Mouse (Mus musculus): ENCODE results near the gene Ciapin1. TPM values are rescaled to one million over a fixed set of nuclear protein-coding genes. Genes with fewer than 3 reads are reported as not detected.
"Not testable (repeated sequence)": the region's sequence is repeated elsewhere in the genome, so short reads cannot be mapped to it uniquely, and the experiment has no call there.

Ciapin1 gene
- total RNA-seq, 2 experiments from 2014 or later = 45.7 to 72.3 TPM

DNA sequence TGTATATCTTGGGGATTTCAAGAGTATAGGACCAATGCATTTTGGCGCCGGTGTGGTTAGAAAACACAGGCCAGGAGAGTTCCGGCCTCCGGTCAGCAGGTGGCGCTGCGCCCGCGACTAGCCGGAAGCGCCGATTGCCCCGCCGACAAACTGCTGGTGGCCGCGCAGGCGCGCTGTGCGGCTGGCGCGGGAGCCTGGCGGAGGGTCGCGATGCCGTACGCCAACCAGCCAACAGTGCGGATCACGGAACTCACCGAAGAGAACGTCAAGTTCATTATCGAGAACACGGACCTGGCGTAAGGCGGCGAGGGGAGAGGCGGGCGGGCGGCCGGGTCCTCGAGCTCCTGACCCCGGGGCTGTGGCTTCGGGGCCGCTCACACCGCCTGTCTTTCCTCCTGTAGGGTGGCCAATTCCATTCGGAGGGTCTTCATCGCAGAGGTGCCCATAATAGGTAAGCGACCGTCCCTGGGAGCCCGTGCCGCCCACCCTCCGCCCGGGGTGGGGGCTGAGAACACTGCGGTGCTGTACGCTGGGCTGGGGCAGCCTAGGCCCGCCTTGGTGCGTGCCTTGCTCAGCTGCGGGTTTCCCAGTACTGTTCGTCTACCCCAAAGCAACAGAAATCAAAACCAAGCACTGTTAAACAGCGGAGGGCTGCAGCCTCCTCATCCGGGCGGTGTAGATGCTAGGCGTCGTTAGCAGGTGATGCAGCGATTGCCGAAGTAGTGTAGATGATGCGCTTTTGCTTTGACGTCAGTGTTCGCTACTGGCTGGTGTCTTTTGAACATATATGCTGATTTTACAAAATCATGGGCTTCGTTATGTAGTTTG, 19.4 kb upstream of the Ciapin1 start, which contains the start of gene Polr2c:
Polr2c (plus strand) TSS at position 105 of the 828 bp plus-strand sequence.
- peak; percentile 86 for ATAC-seq (replicated peaks; ENCODE audit: poor library complexity, severe bottlenecking)

GRCm38 (mm10) chr8:94857011-94857345, 18.8 kb upstream of the Ciapin1 start:
- peak; percentile 21 for ATAC-seq (replicated peaks; ENCODE audit: poor library complexity, severe bottlenecking)

GRCm38 (mm10) chr8:94854761-94855160, 16.6 kb upstream of the Ciapin1 start:
- not testable (repeated sequence) for ATAC-seq (replicated peaks; ENCODE audit: poor library complexity, severe bottlenecking)

DNA sequence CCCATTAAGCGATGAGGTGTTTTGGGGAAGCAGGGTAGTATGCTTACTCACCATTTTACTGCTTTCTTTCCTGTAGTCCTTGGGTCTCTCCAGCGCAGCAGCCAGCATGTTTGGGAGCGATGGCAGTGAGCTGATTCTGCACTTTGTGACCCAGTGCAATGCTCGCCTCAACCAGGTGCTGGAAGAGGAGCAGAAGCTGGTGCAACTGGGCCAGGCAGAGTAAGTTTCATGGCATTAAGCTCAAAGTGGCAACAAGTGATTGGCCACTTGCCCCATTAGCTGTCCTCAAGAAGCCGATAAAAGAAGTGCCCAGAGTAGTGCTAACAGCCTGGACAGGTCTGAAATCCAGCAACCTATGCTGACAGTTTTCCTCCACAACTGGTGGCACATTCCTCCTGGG, 11.9 kb upstream of the Ciapin1 start:
- ATAC-seq (replicated peaks; ENCODE audit: poor library complexity, severe bottlenecking) = no peak

GRCm38 (mm10) chr8:94841183-94841582, 3.0 kb upstream of the Ciapin1 start:
- no peak for ATAC-seq (replicated peaks; ENCODE audit: poor library complexity, severe bottlenecking)

DNA sequence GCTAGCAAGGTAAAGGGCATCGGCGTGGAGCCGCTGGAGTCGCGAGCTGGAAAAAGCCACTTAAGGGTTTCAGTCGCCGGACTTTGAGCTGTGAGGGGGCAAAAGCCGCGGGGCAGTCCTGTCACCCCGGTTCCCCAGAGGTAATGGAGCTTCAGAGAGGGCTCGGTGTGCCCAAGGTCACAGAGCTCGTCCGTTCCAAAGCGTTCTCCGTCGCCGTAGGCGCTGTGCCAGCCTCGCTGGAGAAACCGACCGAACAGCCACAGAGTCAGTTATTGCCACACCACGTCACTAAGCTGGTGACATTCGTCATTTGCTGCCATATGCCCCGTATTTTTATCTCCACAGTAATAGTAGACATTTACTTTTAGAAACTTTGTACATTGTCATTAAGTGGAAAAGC, 442 bp upstream of the Ciapin1 start:
- peak; percentile 76 for ATAC-seq (replicated peaks; ENCODE audit: poor library complexity, severe bottlenecking)

DNA sequence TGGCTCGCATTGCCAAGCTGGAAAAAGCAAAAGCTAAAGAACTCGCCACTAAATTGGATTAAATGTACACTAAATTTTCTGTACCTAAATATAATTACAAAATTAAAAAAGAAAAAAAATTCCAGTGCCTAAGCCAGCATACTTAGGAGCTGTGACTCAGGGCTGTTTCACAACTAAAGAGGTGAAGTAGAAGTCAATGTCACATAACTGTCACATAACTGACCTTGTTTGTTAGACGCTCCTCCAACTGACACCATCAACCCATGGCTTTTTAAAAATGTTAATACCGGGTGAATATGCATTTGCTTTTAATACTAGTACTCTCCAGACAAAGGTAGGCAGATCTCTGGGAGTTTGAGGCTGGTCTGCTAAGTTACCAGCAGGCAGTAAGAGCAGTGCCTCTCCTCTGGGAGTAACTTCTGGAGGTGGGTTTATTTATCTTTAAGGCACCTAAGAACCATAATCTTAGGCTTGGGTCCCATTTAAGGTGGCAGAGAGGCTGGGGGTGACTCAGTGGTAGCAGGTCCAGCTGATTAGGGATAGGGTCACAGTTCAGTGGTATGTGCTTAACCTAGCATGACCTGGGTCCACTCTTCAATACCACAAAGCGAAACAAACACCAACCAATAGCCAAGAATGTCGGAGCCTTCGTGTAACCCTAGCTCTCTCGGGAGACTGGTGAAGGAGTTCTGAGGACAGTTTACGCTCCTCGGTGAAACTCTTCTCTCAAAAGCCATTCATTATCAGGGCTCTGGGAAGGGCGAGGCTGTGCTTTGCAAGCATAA, 1.5 kb downstream of the Ciapin1 start:
- no peak; the same call in 1 of the 2 replicates for ATAC-seq (replicated peaks; ENCODE audit: poor library complexity, severe bottlenecking)

- not testable (repeated sequence) for ATAC-seq (replicated peaks; ENCODE audit: poor library complexity, severe bottlenecking)
These were observed 2.4 kb downstream of the Ciapin1 start for GRCm38 (mm10) chr8:94835751-94836150.

DNA sequence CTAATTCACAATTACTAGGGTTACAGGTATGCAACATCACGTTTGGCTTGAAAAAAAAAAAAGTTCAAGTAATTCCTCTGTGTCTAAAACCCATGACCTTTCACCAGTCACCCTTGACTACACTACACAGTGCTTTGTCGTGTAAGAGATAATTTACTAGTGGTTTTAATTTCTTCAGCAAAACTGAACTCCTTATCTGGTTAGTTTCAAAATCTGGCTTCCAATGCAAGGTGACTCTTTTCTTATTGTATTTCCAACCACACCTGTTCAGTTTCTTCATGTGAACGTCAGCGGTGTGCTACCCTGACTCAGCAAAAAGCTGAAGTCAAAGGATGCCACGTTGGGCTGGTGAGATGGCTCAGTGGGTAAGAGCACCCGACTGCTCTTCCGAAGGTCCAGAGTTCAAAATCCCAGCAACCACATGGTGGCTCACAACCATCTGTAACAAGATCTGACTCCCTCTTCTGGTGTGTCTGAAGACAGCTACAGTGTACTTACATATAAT, 4.2 kb downstream of the Ciapin1 start:
- ATAC-seq (replicated peaks; ENCODE audit: poor library complexity, severe bottlenecking) = not testable (repeated sequence)

DNA sequence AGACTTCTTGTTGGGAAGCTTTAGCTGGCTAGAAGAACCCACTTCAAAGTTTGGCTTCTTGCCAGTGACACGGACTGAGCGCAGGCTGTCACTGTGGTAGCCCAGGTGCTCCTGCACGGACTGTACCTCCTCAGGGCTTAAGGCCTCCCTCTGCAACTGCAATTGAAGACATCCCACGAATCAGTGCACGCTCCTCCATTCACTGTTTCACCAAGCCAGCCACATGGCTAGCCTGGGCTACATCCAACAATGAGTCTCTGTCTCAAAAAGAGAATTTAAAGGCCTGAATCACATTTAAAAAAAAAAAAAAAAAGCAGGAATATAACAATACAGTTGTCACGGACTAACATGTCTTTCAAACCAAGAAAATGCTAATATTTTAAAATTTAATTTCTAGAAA, 9.9 kb downstream of the Ciapin1 start:
- no peak for ATAC-seq (replicated peaks; ENCODE audit: poor library complexity, severe bottlenecking)

DNA sequence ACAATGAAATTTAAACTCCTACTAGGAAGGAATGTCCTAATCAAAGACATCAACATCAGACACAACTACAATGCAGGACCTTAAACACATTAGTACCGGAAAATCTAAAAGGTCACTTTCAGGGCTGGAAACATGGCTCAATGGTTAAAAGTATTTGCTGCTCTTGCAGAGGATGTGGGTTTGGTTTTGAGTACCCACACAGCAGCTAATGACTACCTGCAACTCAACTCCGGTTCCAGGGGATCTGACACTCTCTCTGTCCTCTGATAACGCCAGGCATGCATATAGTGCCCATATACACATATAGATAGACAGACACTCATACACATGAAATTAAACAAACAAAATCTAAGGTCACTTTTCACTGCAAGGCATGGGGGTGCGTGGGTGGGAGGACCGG, 11.9 kb downstream of the Ciapin1 start:
- no peak for ATAC-seq (replicated peaks; ENCODE audit: poor library complexity, severe bottlenecking)

GRCm38 (mm10) chr8:94825170-94825569, 13.0 kb downstream of the Ciapin1 start:
- no peak for ATAC-seq (replicated peaks; ENCODE audit: poor library complexity, severe bottlenecking)

GRCm38 (mm10) chr8:94822637-94823560, 15.3 kb downstream of the Ciapin1 start:
- ATAC-seq (replicated peaks; ENCODE audit: poor library complexity, severe bottlenecking) = peak; percentile 67

DNA sequence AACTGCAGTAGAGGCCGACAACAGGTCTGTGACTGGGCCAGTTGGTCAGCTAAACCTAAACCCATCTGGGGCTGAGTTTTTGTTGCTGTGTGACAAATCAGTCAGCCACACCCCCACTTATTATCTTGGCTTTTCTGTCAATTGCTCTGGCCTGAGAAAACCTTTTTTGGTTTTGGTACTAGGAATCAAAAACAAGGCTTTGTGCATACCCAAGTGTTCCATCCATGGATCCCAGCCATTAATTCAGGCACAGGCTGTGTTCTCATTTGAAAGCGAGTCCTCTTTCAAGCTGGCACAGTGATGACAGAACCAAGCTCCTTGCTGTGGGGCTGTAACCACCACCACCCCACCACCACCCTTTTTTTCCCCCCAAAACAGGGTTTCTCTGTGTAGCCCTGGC, 16.8 kb downstream of the Ciapin1 start:
- ATAC-seq (replicated peaks; ENCODE audit: poor library complexity, severe bottlenecking) = no peak

GRCm38 (mm10) chr8:94820553-94820952, 17.6 kb downstream of the Ciapin1 start:
- no peak for ATAC-seq (replicated peaks; ENCODE audit: poor library complexity, severe bottlenecking)

DNA sequence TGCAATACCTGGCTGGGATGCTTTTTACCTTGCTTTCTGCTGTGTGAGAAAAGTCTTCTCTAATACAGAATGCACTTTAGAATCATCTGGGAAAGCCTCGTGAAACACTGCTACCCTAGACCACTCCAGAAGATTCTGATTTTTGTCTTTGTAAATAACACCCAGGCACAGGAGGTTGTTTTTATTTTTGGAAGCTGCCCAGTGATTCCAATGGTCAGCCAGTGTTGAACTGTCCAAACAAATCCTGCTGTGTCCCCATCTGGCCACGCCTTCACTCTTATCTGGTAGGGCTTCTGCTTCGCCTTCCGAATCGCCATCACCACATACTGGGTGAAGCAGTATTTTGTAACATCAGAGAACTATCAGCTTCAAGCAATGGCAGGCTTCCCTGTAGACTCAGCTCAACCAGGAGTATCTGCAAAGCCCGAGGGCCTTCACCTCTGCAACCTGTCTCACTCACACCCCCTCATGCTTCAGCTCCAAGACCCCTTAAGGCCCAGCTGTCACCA, 18.4 kb downstream of the Ciapin1 start:
- ATAC-seq (replicated peaks; ENCODE audit: poor library complexity, severe bottlenecking) = no peak

- no peak for ATAC-seq (replicated peaks; ENCODE audit: poor library complexity, severe bottlenecking)
These were observed 20.2 kb downstream of the Ciapin1 start for GRCm38 (mm10) chr8:94817933-94818332.

DNA sequence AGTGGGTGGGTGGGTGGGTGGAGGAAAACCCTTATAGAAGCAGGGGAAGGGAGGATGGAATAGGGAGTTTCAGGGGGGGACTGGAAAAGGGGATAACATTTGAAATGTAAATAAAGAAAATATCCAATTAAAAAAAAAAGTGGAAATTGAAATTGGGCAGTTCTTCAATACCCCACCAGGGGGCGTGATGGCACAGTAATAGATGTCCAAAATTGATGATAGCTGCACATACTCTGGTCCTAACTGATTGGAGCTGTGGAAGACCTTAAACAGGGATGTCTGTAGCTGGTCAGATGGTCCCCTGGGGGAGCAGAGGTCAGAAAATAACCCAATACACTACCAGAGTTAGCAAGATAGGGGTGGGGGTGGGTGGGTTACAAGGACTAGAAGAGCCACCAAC, 23.6 kb downstream of the Ciapin1 start:
- no peak for ATAC-seq (replicated peaks; ENCODE audit: poor library complexity, severe bottlenecking)

- peak; percentile 36 for ATAC-seq (replicated peaks; ENCODE audit: poor library complexity, severe bottlenecking)
These were observed 25.5 kb downstream of the Ciapin1 start for GRCm38 (mm10) chr8:94812645-94813098.

DNA sequence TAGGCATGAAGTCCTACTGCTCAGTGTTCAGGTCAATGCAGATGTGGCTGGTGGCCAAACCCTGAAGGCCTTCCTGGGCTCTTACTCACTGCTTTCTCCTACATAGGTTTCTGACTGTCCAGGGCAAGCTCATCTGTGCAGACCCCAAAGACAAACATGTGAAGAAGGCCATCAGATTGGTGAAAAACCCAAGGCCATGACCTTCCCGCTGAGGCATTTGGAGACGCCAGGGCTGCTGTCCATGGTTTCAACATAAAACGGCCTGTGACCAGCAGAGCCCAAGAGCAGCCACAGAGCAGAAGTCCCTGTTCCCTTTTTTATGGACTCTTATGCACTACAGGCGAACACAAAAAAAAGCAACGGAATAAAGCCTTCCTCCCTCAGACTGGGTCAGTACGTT, 26.5 kb downstream of the Ciapin1 start:
- peak; percentile 85 for ATAC-seq (replicated peaks; ENCODE audit: poor library complexity, severe bottlenecking)

Data from granulocyte monocyte progenitor cell, adult 5-6 weeks (primary cell).